Mouse (Mus musculus) kidney, postnatal 0 days (tissue): ENCODE results near the gene Rdh8. TPM values are rescaled to one million over a fixed set of nuclear protein-coding genes. Genes with fewer than 3 reads are reported as not detected.

Source experiments
- ATAC-seq: fragments of 200-750 bp; cut with Nextera tagmentation; replicated peaks from 2 replicates; pipeline ENCODE4 v1.8.0; 2017; ENCODE audit warnings: low read depth, moderate number of reproducible peaks, moderate TSS enrichment, moderate library complexity; ENCODE audit not compliant: low FRiP score
- DNase-seq: peaks from one replicate; pipeline ENCODE4 v3.0.0-alpha.2; 2016; ENCODE audit warnings: low spot score
- H3K27ac ChIP-seq: fragments of 300-500 bp; sonication (generic); 2 replicates; pipeline ENCODE4 v1.5.1; 2014; ENCODE audit warnings: mild to moderate bottlenecking
- H3K27me3 ChIP-seq: fragments of 300-500 bp; sonication (generic); 2 replicates; pipeline ENCODE4 v1.6.1; 2014; ENCODE audit warnings: low read length, mixed read lengths; ENCODE audit not compliant: insufficient read depth
- H3K36me3 ChIP-seq: fragments of 300-500 bp; sonication (generic); 2 replicates; pipeline ENCODE4 v1.6.1; 2014; ENCODE audit warnings: low read length, mixed read lengths; ENCODE audit not compliant: insufficient read depth
- H3K4me1 ChIP-seq: fragments of 300-500 bp; sonication (generic); replicated peaks from 2 replicates; pipeline ENCODE4 v1.6.1; 2014; ENCODE audit warnings: antibody characterized with exemption, low read length, mixed read lengths; ENCODE audit not compliant: insufficient read depth
- H3K4me2 ChIP-seq: fragments of 300-500 bp; sonication (generic); 2 replicates; pipeline ENCODE4 v1.6.1; 2014; ENCODE audit warnings: mild to moderate bottlenecking, low read length, moderate library complexity, mixed read lengths
- H3K4me3 ChIP-seq: fragments of 300-500 bp; sonication (generic); replicated peaks from 2 replicates; pipeline ENCODE4 v1.5.1; 2014; ENCODE audit warnings: low read depth, low read length
- H3K9ac ChIP-seq: fragments of 300-500 bp; sonication (generic); 2 replicates; pipeline ENCODE4 v1.6.1; 2014; ENCODE audit warnings: low read depth, low read length
- H3K9me3 ChIP-seq: fragments of 300-500 bp; sonication (generic); replicated peaks from 2 replicates; pipeline ENCODE4 v1.6.1; 2016; ENCODE audit warnings: low read length, inconsistent platforms, mixed read lengths
- CTCF ChIP-seq: IDR thresholded peaks from 2 replicates; pipeline ENCODE4 v1.5.1; 2016; ENCODE audit warnings: antibody characterized with exemption, low read depth, mild to moderate bottlenecking, moderate library complexity
- WGBS: fragments of 180-500 bp; shearing (Covaris S2); extraction: QIAGEN DNeasy Blood & Tissue Kit; methylation state at CpG from one replicate; pipeline ENCODE4 v1.1.7; 2014; 5-methylcytosine and 5-hydroxymethylcytosine counted together
- polyA plus RNA-seq: library from polyadenylated mRNA; unstranded; fragments of >200 nt; fragmentation: Nextera tagmentation; extraction: Ambion mirVana; gene quantifications from 2 replicates; pipeline ENCODE4 v1.2.1, GENCODE M21; 2015

Rdh8 gene
- polyA plus RNA-seq, 1 experiment from 2014 or later, result not detected

GRCm38 (mm10) chr9:20794108-20794806, 24.0 kb upstream of the Rdh8 start:
- DNase-seq, result peak; percentile 75
- ATAC-seq, result peak; percentile 38; the same call in 1 of the 2 replicates
- Histone ChIP-seq H3K27ac (peak overlapping the region; percentile 66), H3K9ac (no peak overlapping the region), H3K4me1 (0 out of 2 replicates have a peak, but pooled peaks cover 7% of the 10 kb centered on the region), H3K4me2 (no peak overlapping the region), H3K36me3 (no peaks in the 10 kb centered on the region), H3K27me3 (no peaks in the 10 kb centered on the region), H3K9me3 (no peaks in the 10 kb centered on the region), H3K4me3 (no peak overlapping the region)
- 26% methylated on average over 7 of the region's 7 CpGs for WGBS
- TF ChIP-seq CTCF, result no peak

GRCm38 (mm10) chr9:20804266-20805158, 13.8 kb upstream of the Rdh8 start:
- Histone ChIP-seq H3K9me3 (no peaks in the 10 kb centered on the region), H3K27ac (no peak overlapping the region), H3K36me3 (no peaks in the 10 kb centered on the region), H3K27me3 (no peaks in the 10 kb centered on the region), H3K4me3 (no peak overlapping the region), H3K4me2 (no peak overlapping the region), H3K9ac (no peak overlapping the region), H3K4me1 (no peaks in the 10 kb centered on the region)
- no peak for ATAC-seq
- DNase-seq, result peak; percentile 63
- TF ChIP-seq CTCF, result peak; percentile 75
- WGBS, result 68% methylated on average over 13 of the region's 13 CpGs

- H3K27me3 ChIP-seq, result no peaks in the 10 kb centered on the region
- no peaks in the 10 kb centered on the region for H3K9me3 ChIP-seq
- no peak for TF ChIP-seq CTCF
- H3K27ac ChIP-seq, result no peak overlapping the region
- H3K4me2 ChIP-seq, result no peak overlapping the region
- WGBS, result 76% methylated on average over 3 of the region's 3 CpGs
- H3K4me3 ChIP-seq, result no peak overlapping the region
- DNase-seq (no peak), ATAC-seq (no peak)
- H3K4me1 ChIP-seq, result no peaks in the 10 kb centered on the region
- no peak overlapping the region for H3K9ac ChIP-seq
- no peaks in the 10 kb centered on the region for H3K36me3 ChIP-seq
Observed at GRCm38 (mm10) chr9:20805159-20805495, 13.2 kb upstream of the Rdh8 start.

GRCm38 (mm10) chr9:20805706-20806105, 12.6 kb upstream of the Rdh8 start:
- Histone ChIP-seq H3K36me3 (no peaks in the 10 kb centered on the region), H3K4me2 (no peak overlapping the region), H3K9me3 (no peaks in the 10 kb centered on the region), H3K9ac (no peak overlapping the region), H3K27me3 (no peaks in the 10 kb centered on the region), H3K27ac (no peak overlapping the region), H3K4me3 (no peak overlapping the region), H3K4me1 (no peaks in the 10 kb centered on the region)
- no peak for DNase-seq
- no peak for TF ChIP-seq CTCF
- WGBS, result 41% methylated on average over 5 of the region's 5 CpGs
- ATAC-seq, result no peak

- Histone ChIP-seq H3K4me2 (no peak overlapping the region), H3K9ac (no peak overlapping the region), H3K36me3 (no peaks in the 10 kb centered on the region), H3K9me3 (no peaks in the 10 kb centered on the region), H3K27me3 (no peaks in the 10 kb centered on the region; the same call in 1 of the 2 replicates), H3K27ac (no peak overlapping the region), H3K4me3 (no peak overlapping the region), H3K4me1 (peaks cover 4% of the 10 kb centered on the region; the same call in 1 of the 2 replicates)
- ATAC-seq (no peak), DNase-seq (no peak)
- 55% methylated on average over 4 of the region's 4 CpGs for WGBS
- TF ChIP-seq CTCF, result no peak
Observed at GRCm38 (mm10) chr9:20810271-20810670, 8.0 kb upstream of the Rdh8 start.

GRCm38 (mm10) chr9:20810773-20811172, 7.5 kb upstream of the Rdh8 start:
- H3K27ac ChIP-seq, result no peak overlapping the region
- TF ChIP-seq CTCF, result no peak
- H3K4me1 ChIP-seq, result peaks cover 4% of the 10 kb centered on the region; the same call in 1 of the 2 replicates
- WGBS, result 68% methylated on average over 1 of the region's 1 CpGs
- no peaks in the 10 kb centered on the region for H3K9me3 ChIP-seq
- H3K27me3 ChIP-seq, result no peaks in the 10 kb centered on the region; the same call in 1 of the 2 replicates
- no peaks in the 10 kb centered on the region for H3K36me3 ChIP-seq
- H3K4me3 ChIP-seq, result no peak overlapping the region
- no peak for DNase-seq
- ATAC-seq, result no peak
- no peak overlapping the region for H3K9ac ChIP-seq
- no peak overlapping the region for H3K4me2 ChIP-seq
